Mouse (Mus musculus): ENCODE data around the gene Psma5. TPM values are rescaled to one million over a fixed set of nuclear protein-coding genes. Genes with fewer than 3 reads are reported as not detected.

Gene Psma5
- polyA plus RNA-seq, 1 experiment, result 36.2 TPM

DNA sequence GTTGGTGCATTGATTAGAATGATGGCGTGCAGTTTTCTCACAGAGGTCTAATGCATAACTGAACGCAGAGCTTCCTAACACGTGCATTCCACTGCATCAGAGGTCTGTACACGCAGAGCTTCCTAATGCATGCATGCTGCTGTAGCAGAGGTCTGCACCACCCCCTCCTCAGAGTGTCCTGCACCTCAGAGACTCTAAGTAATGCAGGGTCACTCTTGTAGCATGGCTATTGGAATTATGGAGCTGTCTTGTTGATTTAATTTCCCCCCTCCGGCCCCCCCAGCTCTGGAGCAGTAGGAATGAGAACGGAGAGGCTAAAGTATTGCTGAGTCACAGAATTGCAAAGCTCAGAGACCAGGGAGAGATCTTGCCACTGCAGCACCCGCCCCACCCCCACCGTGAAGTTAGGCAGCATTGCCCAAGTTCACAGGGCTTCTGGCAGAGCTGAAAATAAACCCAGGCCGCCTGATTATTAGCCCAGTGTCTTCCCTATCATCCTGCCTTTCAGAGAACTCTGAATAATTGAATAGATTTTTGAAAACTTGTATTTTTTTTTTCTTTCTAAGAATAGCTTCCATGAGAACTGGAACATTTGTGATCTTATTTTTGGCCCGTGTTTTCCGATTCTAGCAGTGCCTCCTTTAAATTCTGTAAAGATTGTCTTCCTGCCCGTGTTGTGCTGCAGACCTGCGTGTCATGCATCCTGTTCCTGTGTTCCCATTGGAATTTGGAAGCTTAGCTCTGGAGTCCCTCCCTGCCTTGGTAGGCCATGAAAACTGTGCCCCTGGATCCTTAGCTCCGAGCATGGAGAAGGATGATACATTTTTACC, 39.7 kb downstream of the Psma5 start:
- Histone ChIP-seq H3K4me1 (ENCODE audit: control insufficient read depth, insufficient read depth, insufficient read length, low read length) (peaks cover 24% of the 10 kb centered on the region), H3K27ac (ENCODE audit: insufficient read depth, low read depth, low read length) (peak overlapping the region; percentile 50), H3K4me3 (ENCODE audit: low read depth, low read length) (no peak overlapping the region), H3K27me3 (ENCODE audit: control insufficient read depth, insufficient read depth, low read length) (no peaks in the 10 kb centered on the region), H3K36me3 (ENCODE audit: control insufficient read depth, insufficient read depth, low read length) (no peaks in the 10 kb centered on the region; the same call in 1 of the 2 replicates)
- 26% methylated on average over 14 of the region's 14 CpGs for WGBS
- no peak for TF ChIP-seq POLR2A (IDR thresholded peaks at IDR 0.05; ENCODE audit: low read depth, low read length)
- no peak for TF ChIP-seq CTCF (IDR thresholded peaks at IDR 0.05; ENCODE audit: extremely low read depth, insufficient read length, insufficient replicate concordance, low read depth, low read length)

DNA sequence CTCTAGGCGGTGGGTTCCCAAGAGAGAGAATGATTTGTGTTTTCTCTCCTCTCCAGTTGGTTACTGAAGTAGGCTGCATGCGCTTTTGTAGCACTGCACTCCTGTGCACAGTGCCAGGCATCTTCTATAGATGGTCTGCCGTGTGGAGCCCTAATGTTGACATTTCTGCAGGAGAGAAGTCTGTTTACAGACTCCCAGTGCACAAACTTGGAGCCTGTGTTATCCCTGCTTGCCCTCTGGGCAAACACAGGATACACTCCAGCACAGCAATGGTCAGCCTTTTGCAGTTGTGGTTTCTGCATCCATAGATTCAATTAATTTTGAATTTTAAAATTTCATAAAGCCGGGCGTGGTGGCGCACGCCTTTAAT, 40.3 kb downstream of the Psma5 start:
- Histone ChIP-seq H3K4me3 (ENCODE audit: low read depth, low read length) (no peak overlapping the region), H3K4me1 (ENCODE audit: control insufficient read depth, insufficient read depth, insufficient read length, low read length) (peaks cover 22% of the 10 kb centered on the region), H3K27me3 (ENCODE audit: control insufficient read depth, insufficient read depth, low read length) (no peaks in the 10 kb centered on the region), H3K27ac (ENCODE audit: insufficient read depth, low read depth, low read length) (0 out of 2 replicates have a peak overlapping the region, but pooled peaks have one; percentile 17), H3K36me3 (ENCODE audit: control insufficient read depth, insufficient read depth, low read length) (no peaks in the 10 kb centered on the region; the same call in 1 of the 2 replicates)
- TF ChIP-seq CTCF (IDR thresholded peaks at IDR 0.05; ENCODE audit: extremely low read depth, insufficient read length, insufficient replicate concordance, low read depth, low read length), result no peak
- WGBS, result 75% methylated on average over 7 of the region's 7 CpGs

DNA sequence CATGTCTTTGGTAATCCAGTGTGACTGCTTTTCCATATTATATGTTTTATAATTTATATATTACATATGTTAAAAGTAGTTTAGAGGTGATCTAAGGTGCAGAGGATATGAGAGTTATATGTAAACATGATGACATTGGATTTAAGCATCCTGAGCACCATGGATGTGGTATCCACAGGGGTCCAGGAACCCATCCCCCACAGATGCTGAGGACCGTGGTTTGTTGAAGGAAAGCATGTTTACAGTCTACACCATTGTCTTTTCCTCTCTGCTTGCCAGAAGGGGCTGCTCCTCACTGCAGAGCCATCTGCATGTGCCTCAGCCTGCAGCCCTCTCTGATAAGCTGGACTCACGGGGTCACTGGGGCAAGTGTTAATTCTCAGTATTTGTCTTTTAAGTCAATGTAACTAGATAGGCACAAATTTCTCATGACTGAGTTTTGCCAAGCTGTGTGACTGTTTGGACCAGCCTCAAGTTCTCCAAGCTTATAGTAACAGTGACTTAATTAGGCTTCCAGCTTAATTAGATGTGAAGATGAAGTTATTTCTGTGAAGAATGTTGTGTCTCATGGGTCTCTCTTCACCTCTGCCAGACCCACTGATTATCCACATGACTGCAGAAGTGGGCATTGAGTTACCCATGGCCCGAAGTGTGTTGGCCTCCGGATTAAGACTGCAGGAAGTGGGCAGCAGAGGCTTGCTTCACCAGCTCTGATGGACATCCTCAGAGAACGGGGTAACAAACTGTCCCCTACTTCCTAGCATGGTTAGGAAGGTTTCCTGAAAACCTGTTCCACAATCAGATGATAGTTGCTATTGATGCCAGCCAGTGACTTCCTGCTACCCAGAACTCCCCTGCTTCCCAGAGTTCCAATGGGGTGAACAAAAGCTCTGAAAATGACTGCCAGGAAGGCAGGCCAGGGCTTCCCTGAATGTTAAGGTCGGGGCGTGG, 41.2 kb downstream of the Psma5 start:
- no peak for TF ChIP-seq CTCF (IDR thresholded peaks at IDR 0.05; ENCODE audit: extremely low read depth, insufficient read length, insufficient replicate concordance, low read depth, low read length)
- no peak for TF ChIP-seq POLR2A (IDR thresholded peaks at IDR 0.05; ENCODE audit: low read depth, low read length)
- H3K36me3 ChIP-seq (ENCODE audit: control insufficient read depth, insufficient read depth, low read length), result no peaks in the 10 kb centered on the region; the same call in 1 of the 2 replicates
- no peak overlapping the region for H3K4me3 ChIP-seq (ENCODE audit: low read depth, low read length)
- H3K4me1 ChIP-seq (ENCODE audit: control insufficient read depth, insufficient read depth, insufficient read length, low read length), result peaks cover 22% of the 10 kb centered on the region
- WGBS, result 56% methylated on average over 7 of the region's 7 CpGs
- no peak overlapping the region for H3K27ac ChIP-seq (ENCODE audit: insufficient read depth, low read depth, low read length)
- no peaks in the 10 kb centered on the region for H3K27me3 ChIP-seq (ENCODE audit: control insufficient read depth, insufficient read depth, low read length)

- no peak overlapping the region for H3K4me3 ChIP-seq (ENCODE audit: low read depth, low read length)
- peaks cover 22% of the 10 kb centered on the region; the same call in 1 of the 2 replicates for H3K4me1 ChIP-seq (ENCODE audit: control insufficient read depth, insufficient read depth, insufficient read length, low read length)
- no peaks in the 10 kb centered on the region for H3K27me3 ChIP-seq (ENCODE audit: control insufficient read depth, insufficient read depth, low read length)
- WGBS, result 77% methylated on average over 6 of the region's 6 CpGs
- H3K36me3 ChIP-seq (ENCODE audit: control insufficient read depth, insufficient read depth, low read length), result no peaks in the 10 kb centered on the region; the same call in 1 of the 2 replicates
- H3K27ac ChIP-seq (ENCODE audit: insufficient read depth, low read depth, low read length), result no peak overlapping the region
- no peak for TF ChIP-seq POLR2A (IDR thresholded peaks at IDR 0.05; ENCODE audit: low read depth, low read length)
- no peak for TF ChIP-seq CTCF (IDR thresholded peaks at IDR 0.05; ENCODE audit: extremely low read depth, insufficient read length, insufficient replicate concordance, low read depth, low read length)
Observed at GRCm38 (mm10) chr3:108300455-108301030, 43.8 kb downstream of the Psma5 start.

DNA sequence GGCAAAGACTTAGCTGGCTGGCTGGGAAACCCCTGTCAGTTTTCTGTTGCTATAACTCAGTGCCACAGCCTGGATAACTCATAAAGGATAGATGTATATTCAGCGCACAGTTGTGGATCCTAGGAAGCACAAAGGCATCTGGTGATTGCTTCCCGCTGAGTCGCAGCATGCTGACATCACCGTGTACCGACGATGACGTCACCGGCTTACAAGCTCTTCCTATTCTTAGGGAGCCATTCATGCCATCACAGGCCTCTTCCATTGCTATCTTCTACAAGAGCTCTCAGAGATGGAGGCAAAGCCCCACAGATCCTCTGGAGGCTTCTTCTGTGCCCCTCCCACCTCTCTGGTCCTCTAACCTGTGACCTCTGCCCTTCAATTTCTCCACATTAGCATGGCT, 47.0 kb downstream of the Psma5 start:
- TF ChIP-seq CTCF (IDR thresholded peaks at IDR 0.05; ENCODE audit: extremely low read depth, insufficient read length, insufficient replicate concordance, low read depth, low read length) (no peak), POLR2A (IDR thresholded peaks at IDR 0.05; ENCODE audit: low read depth, low read length) (no peak)
- Histone ChIP-seq H3K4me3 (ENCODE audit: low read depth, low read length) (no peak overlapping the region), H3K4me1 (ENCODE audit: control insufficient read depth, insufficient read depth, insufficient read length, low read length) (peaks cover 19% of the 10 kb centered on the region), H3K36me3 (ENCODE audit: control insufficient read depth, insufficient read depth, low read length) (no peaks in the 10 kb centered on the region; the same call in 1 of the 2 replicates), H3K27ac (ENCODE audit: insufficient read depth, low read depth, low read length) (no peak overlapping the region), H3K27me3 (ENCODE audit: control insufficient read depth, insufficient read depth, low read length) (no peaks in the 10 kb centered on the region)
- WGBS, result 94% methylated on average over 8 of the region's 8 CpGs

DNA sequence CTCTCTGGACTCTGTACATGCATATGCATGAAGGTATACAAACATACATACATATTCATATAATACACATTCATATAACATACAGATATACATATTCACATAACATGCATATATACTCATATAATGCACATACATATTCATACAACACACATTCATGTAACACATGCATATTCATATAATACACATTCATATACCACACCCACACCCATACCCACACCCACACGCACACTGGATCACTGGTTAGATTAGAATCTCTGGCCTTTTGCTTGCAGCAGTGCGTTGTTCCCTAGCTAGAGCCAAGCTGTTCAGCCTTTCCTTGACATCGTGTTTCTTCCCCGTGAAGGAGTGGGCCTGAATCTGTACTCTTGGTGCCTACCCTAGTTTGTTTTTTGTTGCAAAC, 48.0 kb downstream of the Psma5 start:
- no peaks in the 10 kb centered on the region for H3K27me3 ChIP-seq (ENCODE audit: control insufficient read depth, insufficient read depth, low read length)
- WGBS, result 28% methylated on average over 4 of the region's 4 CpGs
- H3K4me1 ChIP-seq (ENCODE audit: control insufficient read depth, insufficient read depth, insufficient read length, low read length), result peaks cover 19% of the 10 kb centered on the region
- H3K27ac ChIP-seq (ENCODE audit: insufficient read depth, low read depth, low read length), result peak overlapping the region; percentile 56; the same call in 1 of the 2 replicates
- no peak overlapping the region for H3K4me3 ChIP-seq (ENCODE audit: low read depth, low read length)
- no peak for TF ChIP-seq CTCF (IDR thresholded peaks at IDR 0.05; ENCODE audit: extremely low read depth, insufficient read length, insufficient replicate concordance, low read depth, low read length)
- no peak for TF ChIP-seq POLR2A (IDR thresholded peaks at IDR 0.05; ENCODE audit: low read depth, low read length)
- H3K36me3 ChIP-seq (ENCODE audit: control insufficient read depth, insufficient read depth, low read length), result no peaks in the 10 kb centered on the region; the same call in 1 of the 2 replicates
